In the genomic region with DNA sequence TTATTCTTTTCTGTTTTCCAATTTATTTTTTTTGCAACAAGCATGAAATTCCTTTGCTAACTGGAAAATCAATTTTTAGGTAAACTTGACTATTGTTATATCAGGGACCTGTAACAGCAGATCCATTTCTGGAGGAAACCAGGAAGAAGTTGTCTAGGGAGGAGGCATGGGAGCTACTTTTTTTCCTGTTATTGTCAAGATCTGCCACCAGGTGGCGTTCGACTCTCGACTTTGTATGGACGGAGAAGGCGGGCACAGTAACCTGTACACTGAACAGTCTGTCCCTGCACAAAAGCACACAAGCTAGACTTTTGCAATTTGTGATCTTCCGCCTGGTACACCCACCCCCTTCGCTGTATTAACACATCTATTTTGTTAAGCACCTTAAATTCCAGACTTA, we compare ENCODE assay signal across 9 mouse cellular contexts. TPM values are rescaled to one million over a fixed set of nuclear protein-coding genes. Genes with fewer than 3 reads are reported as not detected.
DNase-seq lines count a peak whose midpoint lies in the region; ATAC-seq and TF ChIP-seq lines count a peak whose summit lies in the region.
"Had no signal": no experiment of that assay in that cellular context is flagged by ENCODE, and none has a peak within 500 bp of the region (broad histone marks: within the 10 kb centered on the region; RNA-seq: fewer than 3 reads in every experiment).

No protein-coding gene starts in this region.

- peak; percentile 91 for DNase-seq in NIH3T3 (ENCODE audit: low read depth)
- DNase-seq in cerebellum, postnatal 10 days: peak; percentile 82 to 84
- DNase-seq in gastrocnemius, postnatal 14 days: peak; percentile 51
- peak; percentile 56 to 76 for DNase-seq in left cerebral cortex, postnatal 10 days (ENCODE audit: extremely low spot score in 1 of 2, low spot score in 2 of 2)
- DNase-seq in naive thymus-derived CD4-positive, alpha-beta T cell, adult 2 months (ENCODE audit: low read depth): peak; percentile 82
- DNase-seq in telencephalon, adult 2 months (ENCODE audit: low read depth, low spot score): peak; percentile 55

- no peak overlapping the region for H3K27ac ChIP-seq in intestine, postnatal 0 days (ENCODE audit: low read depth, low read length)
- no peak overlapping the region for H3K27ac ChIP-seq in intestine, embryonic 16.5 days (ENCODE audit: low read length)
- H3K27ac ChIP-seq: embryonic facial prominence, embryonic 13.5 days had no signal

- intact Hi-C loops in gastrocnemius, postnatal 14 days (cut with DNase I; ENCODE audit: low total_unique reads): no loop called here
- intact Hi-C loops in left cerebral cortex, postnatal 10 days (cut with DNase I): no loop called here

- no peak overlapping the region for H3K4me2 ChIP-seq in intestine, postnatal 0 days (replicated peaks; ENCODE audit: low read depth)
- H3K4me2 ChIP-seq in intestine, embryonic 16.5 days (ENCODE audit: low read depth, low read length): no peak overlapping the region
- H3K4me2 ChIP-seq: embryonic facial prominence, embryonic 13.5 days had no signal

- H3K9me3 ChIP-seq in intestine, postnatal 0 days (ENCODE audit: control insufficient read depth): no peaks in the 10 kb centered on the region
- no peaks in the 10 kb centered on the region for H3K9me3 ChIP-seq in intestine, embryonic 16.5 days (ENCODE audit: control insufficient read depth, low read length)
- H3K9me3 ChIP-seq: embryonic facial prominence, embryonic 13.5 days had no signal

- peaks cover 5% of the 10 kb centered on the region; the same call in 1 of the 2 replicates for H3K27me3 ChIP-seq in intestine, postnatal 0 days (replicated peaks; ENCODE audit: control insufficient read depth, insufficient read depth, low read length)
- H3K27me3 ChIP-seq in intestine, embryonic 16.5 days (replicated peaks; ENCODE audit: control insufficient read depth, insufficient read depth, low read length): 0 out of 2 replicates have a peak, but pooled peaks cover 7% of the 10 kb centered on the region

- peak; percentile 80 for TF ChIP-seq CTCF in intestine, postnatal 0 days (IDR thresholded peaks at IDR 0.05; ENCODE audit: low read depth)

- H3K9ac ChIP-seq in intestine, postnatal 0 days (ENCODE audit: low read depth, low read length): no peak overlapping the region
- H3K9ac ChIP-seq in intestine, embryonic 16.5 days (ENCODE audit: low read depth, low read length): no peak overlapping the region
- H3K9ac ChIP-seq: embryonic facial prominence, embryonic 13.5 days had no signal

- no peaks in the 10 kb centered on the region for H3K36me3 ChIP-seq in intestine, postnatal 0 days (ENCODE audit: control insufficient read depth, insufficient read depth)
- no peaks in the 10 kb centered on the region for H3K36me3 ChIP-seq in intestine, embryonic 16.5 days (ENCODE audit: control insufficient read depth, insufficient read depth, low read length)
- H3K36me3 ChIP-seq: embryonic facial prominence, embryonic 13.5 days had no signal

- 6% methylated on average over 7 of the region's 7 CpGs for WGBS in intestine, postnatal 0 days
- WGBS in intestine, embryonic 16.5 days: 7% methylated on average over 7 of the region's 7 CpGs

- H3K4me3 ChIP-seq in intestine, postnatal 0 days (ENCODE audit: low read depth, low read length): no peak overlapping the region
- H3K4me3 ChIP-seq in intestine, embryonic 16.5 days (ENCODE audit: low read length): no peak overlapping the region
- H3K4me3 ChIP-seq: embryonic facial prominence, embryonic 13.5 days had no signal

- no peaks in the 10 kb centered on the region; the same call in 1 of the 2 replicates for H3K4me1 ChIP-seq in intestine, postnatal 0 days (replicated peaks; ENCODE audit: control insufficient read depth, insufficient read depth, low read length)
- no peaks in the 10 kb centered on the region for H3K4me1 ChIP-seq in intestine, embryonic 16.5 days (ENCODE audit: control insufficient read depth, insufficient read depth, low read length)
- H3K4me1 ChIP-seq: embryonic facial prominence, embryonic 13.5 days had no signal

- no peak for ATAC-seq in intestine, postnatal 0 days
- no peak for ATAC-seq in intestine, embryonic 16.5 days

RNA-seq across cellular contexts. Expression of a gene that starts 4.2 kb away (rescaled TPM):
- polyA plus RNA-seq in intestine, postnatal 0 days (2015; fragmentation: Nextera tagmentation; extraction: Ambion mirVana): 0.38 and 0.44 TPM in 2 replicates
- 0.10 and 0.18 TPM in 2 replicates for polyA plus RNA-seq in intestine, embryonic 16.5 days (2015; fragmentation: Nextera tagmentation; extraction: Ambion mirVana)
- 1 to 10 TPM; 2.5 to 2.9 TPM for total RNA-seq in gastrocnemius, postnatal 14 days (2021)
- 10 to 100 TPM; 16.1 to 16.3 TPM for total RNA-seq in left cerebral cortex, postnatal 10 days (2021)

Comparison
In these comparisons a context has a peak if more than half of its experiments do, and no peak if none do; other contexts are left out.
1. RNA of a gene that starts 4.2 kb away (total RNA-seq): 16.1 to 16.3 TPM in left cerebral cortex, postnatal 10 days; 2.5 to 2.9 TPM in gastrocnemius, postnatal 14 days; every median in the first group is over 4 times any median in the second.
2. Peak in every context shown above with its lines, with median percentiles within 50 percentile points of each other: DNase-seq.